Mouse (Mus musculus) 3T3-L1 (cell line): ENCODE measurements at regions not wholly inside any gene's neighbourhood (a gene's known extent, or its start where the extent isn't known, plus 50 kb on each side); places are given as distances from the start of the nearest gene placed in this dataset.
A peak's percentile ranks its signal among the peaks of the same experiment; 100 is the strongest.

Experiments used
- DNase-seq: peaks from one replicate; pipeline ENCODE4 v3.0.0-alpha.2; 2015; ENCODE audit warnings: low read depth, low spot score

DNA sequence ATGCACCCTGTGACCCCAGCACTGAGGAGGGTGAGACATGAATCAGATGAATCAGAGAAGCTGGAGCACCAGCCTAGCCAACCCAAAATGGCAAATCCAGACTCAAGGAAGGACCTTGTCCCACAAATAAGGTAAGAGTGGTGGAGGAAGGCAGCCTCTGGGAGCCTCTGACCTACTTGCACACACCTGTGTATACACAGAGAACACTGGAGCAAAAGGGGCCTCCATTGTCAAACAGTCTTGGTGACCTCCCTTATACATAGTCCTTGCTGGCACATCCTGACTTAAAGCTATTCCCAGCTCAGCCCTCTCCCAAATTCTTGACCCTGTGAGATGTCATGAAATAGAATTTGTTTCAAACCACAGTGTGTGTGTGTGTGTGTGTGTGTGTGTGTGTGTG lies 57.1 kb downstream of the Inhbb start:
- DNase-seq, result no peak

DNA sequence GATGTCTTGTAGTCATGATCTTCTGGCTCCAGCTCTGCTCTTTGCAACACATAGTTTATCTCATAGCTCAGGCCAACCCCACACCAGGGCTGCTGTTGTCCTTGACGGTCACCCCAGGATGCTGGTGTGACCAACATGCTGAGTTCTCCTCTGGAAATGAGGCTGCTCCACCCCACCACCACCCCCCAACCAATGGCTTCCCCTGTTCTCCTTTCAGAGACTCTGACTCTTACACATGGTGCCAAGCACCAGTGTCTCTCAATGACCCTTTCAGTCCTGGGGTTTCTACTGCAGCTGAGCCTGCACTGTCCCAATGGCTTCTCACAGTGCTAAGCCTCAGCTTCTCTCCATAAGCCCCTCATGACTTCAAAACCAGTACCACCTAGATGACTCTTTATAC lies 64.0 kb downstream of the Inhbb start:
- DNase-seq, result no peak

DNA sequence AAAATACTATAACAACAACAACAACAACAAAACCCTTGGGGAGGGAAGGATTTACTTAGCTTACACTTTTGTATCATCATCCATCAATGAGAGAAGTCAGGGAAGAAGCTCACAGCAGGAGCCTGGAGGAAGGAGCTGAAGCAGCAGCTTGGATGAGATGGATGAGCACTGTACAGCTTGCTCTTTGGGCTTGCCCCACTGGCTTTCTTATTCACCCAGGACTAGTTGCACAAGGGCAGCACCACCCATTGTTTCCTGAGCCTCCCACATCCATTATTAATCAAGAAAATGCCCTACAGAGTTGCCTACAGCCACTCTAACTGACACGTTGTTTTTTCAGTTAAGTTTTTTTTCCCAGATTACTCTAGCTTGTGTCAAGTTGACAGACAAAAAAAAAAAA lies 65.1 kb downstream of the Inhbb start:
- no peak for DNase-seq

DNA sequence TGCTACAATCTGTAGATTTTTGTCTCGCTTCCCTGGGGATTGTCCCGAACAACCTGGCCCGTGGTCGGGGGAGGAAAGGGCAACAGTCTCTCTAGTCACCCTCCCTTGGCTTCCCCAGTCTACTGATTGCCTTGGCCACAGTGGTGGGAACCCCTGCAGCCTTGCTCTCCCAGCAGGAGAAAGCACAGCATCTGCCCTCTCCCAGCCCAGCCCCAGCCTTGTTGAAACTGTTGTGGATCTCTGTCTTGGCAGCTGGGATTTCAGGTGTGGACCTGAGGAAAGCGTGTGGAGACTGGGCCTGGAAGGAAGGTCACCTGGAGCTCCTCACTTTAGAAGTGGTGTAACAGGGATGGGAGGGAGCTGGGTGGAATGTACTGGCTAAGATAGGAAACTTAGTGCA lies 66.6 kb downstream of the Inhbb start:
- DNase-seq, result no peak

DNA sequence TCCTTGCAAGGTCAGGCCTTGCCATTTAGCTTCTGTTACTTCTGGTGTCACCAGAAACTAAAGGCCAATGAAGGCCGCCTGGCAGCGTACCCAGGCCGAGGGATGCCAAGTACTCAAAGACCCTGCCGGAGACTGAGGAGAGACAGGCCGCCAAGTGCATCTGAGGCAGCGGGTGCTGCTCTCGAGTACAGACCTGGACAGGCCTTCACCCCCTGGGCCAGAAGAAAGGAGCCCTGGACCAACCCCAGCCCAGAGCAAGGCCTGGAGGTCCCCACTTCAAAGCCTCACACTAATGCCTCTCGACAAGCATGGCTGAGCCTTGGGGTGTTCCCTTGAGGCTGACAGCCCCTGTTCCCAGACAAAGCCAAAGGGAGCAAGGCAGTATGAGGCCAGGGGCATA lies 70.5 kb downstream of the Inhbb start:
- DNase-seq, result no peak

DNA sequence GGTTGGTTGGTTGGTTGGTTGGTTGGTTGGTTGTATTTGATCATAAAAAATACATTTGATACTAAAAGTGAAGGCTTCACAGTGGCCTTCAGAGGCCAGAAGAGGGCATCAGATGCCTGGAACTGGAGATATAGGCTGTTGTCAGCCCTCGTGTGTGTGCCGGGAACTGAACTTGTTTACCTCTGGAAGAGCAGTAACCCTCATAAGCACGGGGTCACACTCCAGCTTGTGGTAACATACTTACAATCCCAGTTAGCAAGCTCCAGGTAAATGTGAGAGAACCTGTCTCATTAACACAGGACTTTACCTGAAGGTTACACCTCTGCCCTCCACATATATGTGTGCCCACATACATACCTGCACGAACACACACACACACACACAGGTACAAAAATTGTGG lies 71.2 kb downstream of the Inhbb start:
- DNase-seq, result no peak

DNA sequence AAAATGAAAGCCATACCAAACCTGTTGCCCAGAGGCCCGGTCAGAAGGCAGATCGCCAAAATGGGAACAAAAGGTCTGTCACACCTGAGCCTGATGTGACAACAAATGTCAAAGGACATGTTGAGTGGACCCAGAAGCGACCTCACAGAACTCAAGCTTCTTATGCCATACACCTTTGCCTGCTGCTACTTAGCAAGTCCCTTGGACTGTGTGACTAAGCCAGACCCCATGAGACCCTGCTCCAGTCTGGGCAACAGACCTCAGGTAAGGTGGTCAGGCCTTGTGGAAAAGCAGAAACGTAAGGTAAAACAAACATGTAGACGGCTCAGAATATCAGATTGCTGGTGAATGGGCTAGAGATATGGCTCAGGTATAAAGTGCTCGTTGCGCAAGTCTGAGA lies 71.8 kb downstream of the Inhbb start:
- DNase-seq, result no peak

DNA sequence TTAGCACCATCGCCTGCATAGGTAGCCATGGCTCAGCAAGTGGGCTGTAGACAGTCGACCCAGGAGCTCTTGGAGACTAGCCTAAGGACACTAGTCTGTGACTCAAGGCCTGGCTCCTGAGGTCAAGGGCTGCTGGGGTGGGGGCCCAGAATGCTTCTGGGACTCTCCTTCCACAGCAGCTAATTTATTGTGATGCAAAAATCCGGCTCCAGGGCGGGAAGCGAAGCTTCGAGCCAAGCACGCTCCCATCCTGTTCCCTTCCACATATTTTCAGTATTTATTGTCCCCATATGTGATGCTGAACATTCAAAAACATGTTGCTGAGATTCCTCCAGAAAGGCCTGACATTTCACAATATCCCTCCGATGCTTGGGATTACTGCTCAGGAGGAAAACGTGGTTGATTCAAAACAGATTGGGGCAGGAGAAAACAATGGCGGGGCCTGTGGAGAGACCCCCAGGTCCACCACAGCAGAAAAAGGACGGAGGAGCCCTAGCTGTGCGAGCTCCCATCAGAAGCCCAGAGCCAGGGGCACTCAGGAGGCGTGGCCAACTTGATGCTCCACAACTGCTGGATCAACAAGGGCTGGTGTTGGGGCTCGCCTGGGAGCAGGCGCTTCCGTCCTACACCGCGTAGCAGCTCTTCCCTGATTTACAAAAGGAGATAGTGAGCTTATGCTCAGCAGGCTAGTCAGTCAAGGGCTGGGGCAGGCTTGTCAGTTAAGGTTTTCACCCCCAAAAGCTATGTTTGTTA lies 73.4 kb downstream of the Inhbb start:
- DNase-seq, result no peak

DNA sequence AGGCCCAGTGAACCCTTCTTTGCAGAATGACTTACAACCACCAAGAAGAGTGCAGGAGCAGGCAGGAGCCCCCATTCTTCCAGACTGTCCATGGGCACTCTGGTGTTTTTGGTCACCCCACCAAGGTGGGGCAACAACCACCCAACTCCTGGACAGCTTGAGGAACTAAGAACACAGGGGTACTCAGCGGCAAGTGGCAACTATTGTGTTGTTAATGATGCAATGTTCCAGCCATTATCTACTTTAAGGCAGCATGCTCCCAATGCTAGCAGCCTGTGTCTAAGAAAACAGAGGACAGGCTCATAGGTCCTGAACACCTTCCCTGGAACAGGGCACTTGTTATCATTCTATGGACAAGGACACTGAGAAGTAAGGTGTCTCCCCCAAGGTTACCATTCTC lies 74.3 kb downstream of the Inhbb start:
- DNase-seq, result no peak

DNA sequence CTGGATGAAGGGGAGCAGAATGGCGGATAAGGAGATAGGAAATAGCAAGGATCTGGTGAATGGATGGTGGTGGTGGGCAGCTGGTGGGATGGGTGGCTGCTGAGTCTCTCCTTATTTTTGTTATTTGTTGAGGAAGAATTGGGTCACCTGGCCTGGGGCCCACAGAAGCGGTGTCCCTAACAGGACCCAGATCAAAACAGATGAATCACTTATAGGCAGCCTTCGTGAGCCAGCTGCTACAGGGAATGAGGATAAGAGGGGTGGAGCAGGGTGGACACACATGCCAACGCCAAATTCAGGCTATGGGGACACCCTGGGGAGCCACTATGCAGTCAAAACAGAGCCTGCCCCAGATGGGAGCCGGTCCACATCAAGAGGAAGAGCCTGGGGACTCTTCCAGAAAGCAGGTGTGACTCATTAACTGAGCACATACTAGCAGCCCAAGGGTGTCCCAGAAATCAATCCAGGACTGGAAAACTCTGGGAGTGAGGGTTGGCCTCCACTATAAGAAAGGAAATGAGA lies 75.4 kb downstream of the Inhbb start:
- peak; percentile 31 for DNase-seq

DNA sequence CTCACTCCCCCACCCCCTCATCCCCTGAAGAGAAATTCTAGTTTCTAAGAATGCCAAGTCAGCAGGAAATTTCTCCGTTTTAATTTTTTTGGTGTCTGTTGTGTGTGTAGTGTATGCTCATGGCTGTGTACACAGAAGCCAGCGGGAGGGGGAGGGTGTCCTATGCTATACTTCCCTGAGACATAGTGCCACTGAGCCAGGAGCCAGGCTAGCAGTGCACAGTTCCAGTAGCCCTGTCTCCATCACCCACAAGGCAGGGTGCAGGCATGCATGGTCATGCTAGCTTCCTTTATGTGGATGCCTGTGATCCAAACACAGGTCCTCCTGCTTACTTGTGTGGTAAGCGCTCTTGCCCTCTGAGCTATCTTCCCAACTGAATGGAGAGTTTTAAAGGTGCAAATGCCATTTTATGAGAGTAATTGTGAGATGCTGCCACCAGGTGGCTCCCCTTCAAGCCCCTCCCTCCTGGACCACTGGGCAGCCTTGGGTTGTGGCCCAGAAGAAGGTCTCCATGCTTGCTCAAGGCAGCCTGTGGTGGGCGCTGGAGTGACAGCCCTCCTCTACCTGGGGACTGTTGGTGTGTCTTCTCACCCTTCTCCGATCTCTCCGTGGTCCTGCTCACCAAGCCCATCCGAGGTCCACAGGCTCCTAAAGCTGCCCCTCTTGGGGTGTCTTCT lies 76.8 kb downstream of the Inhbb start:
- DNase-seq, result no peak

DNA sequence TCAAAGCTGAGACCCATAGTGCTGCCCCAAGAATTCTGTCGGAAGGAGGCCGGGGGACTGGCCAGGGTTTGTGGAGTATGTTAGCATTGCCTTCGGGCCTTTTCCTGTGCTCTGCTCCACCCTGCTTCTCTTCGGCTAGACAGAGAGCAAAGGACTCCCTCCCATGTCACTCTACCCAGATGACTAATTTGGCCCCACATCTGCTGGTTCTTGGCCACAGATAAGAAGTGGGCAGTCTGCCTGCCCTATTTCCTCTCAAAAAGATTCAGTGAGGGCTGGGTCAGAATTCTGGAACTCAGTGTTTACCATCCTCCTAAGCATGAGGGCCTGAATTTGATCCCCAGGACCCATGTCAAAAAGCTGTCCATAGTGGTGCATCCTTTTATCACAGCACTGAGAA lies 78.0 kb downstream of the Inhbb start:
- DNase-seq, result peak; percentile 91

DNA sequence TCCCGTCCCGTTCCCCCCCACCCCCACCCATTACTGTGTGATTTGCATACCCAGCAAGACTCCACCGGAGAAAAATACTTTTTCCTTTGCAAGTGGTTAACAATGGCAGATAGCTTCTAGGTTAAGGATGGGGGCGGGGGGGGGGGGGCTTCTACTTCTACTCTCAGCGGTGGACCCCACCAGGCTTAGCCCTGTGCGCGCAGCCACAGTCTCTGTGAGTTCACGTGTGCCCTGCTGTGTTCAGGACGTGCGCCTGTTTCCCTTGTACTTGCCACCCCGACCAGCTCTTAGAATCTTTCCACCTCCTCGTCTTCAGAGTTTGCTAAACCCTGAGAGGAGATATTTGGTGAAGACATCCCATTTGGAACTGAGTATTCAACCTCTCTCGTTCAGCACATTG lies 86.9 kb downstream of the Inhbb start:
- no peak for DNase-seq

DNA sequence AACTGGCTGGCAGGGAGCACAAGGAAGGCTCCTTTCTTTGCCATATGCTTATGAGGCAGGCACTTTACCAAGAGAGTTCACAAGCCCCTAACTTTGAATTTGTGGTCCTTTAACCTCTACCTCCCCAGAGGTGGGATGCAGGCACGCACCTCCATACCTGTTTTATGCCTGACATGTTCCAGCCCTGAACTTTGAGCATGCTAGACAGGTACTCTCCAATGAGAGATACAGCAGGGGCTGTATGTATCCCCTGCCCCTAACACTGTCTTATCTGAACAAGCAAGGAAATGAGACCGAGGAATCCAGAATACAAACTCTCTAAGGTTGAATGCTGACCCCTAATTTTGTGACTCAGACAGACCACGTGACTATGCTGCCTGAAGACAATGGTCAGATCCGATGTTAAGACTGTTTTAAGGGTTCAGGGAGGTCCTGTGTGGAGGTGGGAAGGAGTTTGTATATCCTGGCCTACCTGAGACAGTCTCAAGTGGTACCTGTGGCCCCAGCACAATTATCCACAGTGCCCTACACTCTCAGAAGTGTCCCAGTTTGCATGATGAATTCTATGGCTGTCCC lies 91.2 kb downstream of the Inhbb start:
- no peak for DNase-seq

DNA sequence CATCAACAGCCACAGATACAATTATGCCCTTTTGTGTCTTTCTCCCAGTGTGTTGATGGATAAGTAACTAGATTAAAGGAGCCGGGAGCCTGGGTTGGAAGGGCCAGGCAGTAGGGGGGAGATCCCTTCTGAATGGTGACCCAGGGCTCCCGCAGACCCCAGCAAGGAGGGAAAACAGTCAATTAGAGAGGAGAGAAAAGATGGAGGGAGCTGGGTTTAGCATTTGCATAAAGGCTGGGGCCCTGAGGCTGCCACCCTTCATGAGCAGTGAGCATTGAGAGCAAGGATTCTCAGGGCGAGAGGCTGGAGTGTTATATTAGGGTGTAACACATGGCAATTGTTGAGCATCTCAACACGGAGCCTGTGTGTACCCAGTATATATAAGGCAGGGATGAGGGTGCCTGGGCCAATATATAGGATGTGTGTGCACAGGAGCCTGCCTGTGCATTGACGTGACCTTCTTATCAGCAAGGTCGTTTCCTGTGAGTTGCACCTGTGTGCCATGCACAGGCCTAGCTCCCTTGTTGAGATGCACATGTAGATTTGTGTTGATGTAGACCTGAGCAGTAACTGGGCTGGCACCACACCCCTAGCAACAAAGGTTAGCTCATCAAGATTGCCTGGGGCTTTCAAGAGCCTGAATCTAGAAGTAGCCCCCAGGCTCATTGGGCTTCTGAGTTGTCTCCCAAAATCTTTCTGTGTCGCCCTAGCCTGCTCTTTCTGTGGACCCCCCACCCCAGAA lies 92.2 kb downstream of the Inhbb start:
- DNase-seq, result no peak

DNA sequence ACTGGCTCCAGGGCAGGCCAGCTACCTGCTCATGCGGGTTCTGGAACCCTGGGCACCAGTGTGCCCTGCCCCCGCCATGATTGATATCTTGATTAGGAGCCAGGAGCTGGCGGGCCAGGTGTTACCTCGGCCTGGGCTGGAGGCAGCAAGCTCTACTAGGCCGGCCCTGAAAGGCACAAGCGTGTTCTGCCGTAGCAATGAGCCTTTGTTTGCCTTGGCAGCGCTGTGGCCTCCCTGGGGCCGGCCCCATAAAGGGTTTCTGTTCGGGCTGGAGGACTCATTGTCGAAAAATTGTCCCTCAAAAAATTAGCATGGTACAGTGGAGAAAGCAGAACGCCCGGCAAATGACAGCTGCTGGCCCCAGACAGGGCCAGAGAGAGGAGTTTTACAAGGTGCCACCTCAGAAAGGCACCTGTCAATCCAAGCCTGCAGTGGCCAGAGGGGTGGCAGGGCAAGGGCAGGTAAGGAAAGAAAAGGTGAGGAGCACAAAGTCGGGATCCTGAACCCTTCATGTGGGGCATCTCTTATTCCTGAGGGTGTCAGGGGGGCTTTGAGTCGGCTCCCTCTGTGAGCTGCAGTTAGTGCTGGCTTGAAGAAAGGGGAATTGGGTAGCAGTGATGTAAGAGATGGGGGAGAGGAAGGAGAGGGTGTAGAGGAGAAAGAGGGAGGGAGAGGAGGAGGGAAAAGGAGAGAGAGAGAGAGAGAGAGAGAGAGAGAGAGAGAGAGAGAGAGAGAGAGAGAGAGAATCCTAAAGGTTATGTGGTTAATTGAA lies 92.9 kb downstream of the Inhbb start:
- no peak for DNase-seq

DNA sequence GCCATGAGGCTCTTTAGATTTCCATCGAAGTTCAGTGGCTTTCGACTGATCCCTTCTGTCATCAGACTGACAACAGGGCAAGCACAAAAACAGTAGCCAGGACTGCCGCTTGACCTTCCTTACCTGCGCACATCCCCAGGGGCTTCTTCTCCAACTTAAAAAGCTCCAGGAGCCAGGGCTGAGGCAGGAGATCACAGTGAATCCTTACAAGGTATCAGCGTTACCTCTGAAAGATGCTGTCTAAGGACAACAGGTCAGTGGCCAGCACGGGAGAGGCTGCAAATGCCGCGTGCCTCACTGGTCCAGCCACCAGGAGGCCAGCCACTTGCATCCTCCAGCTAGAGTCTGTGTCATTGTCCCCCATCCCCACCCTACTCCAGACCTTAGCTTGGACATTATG lies 97.5 kb downstream of the Inhbb start:
- DNase-seq, result no peak

DNA sequence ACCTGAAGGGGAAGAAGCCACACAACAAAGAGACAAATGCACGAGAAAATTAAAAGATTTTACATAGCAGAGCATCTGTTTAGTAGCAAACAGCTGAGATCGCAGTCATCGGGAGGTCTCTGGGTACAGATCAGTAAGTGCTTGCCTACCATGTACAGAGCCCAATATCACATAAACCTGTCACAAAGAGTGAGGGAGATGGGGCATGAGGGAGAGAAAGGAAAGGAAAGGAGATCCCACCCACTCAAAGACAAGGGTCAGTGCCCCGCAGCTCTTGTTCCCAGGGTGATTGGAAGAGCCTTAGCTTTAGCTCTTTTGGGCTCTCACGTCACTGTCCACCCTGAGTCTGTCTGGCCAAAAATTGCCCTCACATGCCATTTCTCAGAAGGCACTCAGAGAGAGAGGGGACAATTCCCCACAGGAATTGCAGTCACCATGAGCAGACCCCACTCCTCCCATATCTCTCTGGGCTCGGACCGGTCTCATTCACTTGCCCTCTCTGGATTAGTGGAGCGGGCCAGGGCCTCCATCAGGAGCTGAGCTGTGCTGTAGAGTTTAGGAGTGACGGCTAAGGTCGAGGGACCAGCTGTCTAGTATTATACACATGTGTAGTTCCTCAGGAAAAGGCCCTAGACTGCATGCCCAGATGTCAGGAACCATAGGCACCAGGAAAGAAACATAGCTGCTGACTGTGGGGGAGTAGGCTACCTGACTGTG lies 99.6 kb downstream of the Inhbb start:
- no peak for DNase-seq

DNA sequence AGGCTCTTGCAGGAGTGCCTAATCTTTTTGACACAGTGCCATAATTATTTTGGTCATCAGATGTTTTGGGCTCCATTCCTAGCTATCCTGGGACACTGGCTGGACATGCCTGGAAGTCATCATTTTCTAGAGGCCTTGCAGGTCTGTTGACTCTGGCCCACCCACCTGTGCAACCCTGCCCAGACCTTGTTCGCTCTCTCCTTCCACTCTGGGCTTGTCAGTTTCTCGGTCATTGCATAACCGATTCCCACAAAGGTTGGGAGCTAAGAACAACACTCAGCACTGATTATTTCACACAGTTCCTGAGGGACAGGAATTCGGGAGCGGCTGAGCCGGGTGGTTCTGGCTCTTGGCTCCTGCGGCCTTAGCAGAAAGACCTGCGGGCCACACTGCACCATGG lies 100.2 kb downstream of the Inhbb start:
- DNase-seq, result no peak

DNA sequence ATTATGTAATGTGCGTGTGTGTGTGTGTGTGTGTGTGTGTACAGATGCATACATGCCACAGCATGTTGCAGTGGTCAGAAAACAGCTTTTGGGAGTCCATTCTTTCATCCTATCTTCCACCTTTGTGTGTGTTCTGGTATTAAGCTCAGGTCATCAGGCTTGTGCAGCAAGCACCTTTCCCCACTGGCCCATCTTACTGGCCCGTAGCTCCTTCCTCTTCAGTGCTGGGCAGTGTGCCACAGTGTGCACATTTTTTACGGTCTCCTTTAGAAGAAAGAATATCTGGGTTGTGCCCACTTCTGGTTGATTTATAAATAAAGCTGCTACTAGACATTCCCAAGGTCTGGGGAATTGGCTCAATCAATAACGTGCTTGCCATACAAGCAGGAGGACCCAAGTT lies 105.0 kb downstream of the Inhbb start:
- DNase-seq, result no peak
